Mouse (Mus musculus): ENCODE data around the gene Pou4f1.

Gene Pou4f1

GRCm38 (mm10) chr14:104467966-104468622, at the start of gene Pou4f1:
Gene Pou4f1, minus strand, starts transcription at chr14:104467999.
- in situ Hi-C loops (cut with MboI; ENCODE audit: unreplicated experiment in 2 of 2), result loop anchor here in 1 of 2 experiments (25.0 kb wide), 1 partner anchor 1406 kb away; the partner anchor contains the start of gene Cln5

DNA sequence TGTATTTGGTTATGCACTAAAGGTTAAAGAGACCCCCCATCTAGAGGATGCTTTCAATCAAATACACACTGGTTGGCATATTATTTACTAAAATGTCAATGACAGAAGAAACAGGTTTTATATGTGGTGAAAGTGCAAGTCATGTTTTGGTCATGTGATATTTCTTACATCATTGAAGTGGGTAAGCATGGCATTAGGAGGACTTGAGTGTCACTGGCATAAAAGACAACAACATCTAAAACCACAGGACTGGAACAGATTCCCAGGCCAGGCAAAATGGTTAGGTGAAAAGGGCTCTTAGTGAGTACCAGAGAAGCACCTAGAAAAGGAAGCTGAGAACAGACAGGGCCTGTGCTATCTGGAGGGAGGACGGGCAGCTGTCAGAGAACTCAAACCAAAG, 43.9 kb upstream of the Pou4f1 start:
- in situ Hi-C loops (cut with MboI; ENCODE audit: unreplicated experiment in 2 of 2), result loop anchor here (5.0 to 25.0 kb wide), 6 partner anchors 34 to 1474 kb away; partner anchors contain the start of genes Ndfip2 (in 2 of the 2), Acod1 (in 1 of the 2) and Spry2 (in 1 of the 2)

DNA sequence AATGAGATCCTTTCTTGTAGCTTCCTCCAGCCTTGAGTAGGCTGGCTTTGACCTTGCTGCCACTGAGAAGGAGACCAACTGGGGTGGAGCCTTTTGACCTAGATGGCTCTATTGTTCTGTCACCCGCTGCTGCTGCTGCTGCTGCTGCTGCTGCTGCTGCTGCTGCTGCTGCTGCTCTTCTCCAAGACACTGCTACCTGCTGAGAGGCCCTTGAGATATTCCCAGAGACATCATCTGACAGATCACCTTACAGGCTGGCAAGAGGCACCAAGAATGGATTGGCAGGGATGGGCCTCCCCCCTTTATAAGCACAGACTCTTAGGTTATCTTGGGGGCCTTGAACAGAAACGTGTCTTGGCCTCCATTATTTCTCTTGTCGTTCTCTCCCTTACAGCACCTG, 35.0 kb upstream of the Pou4f1 start:
- in situ Hi-C loops (cut with MboI; ENCODE audit: unreplicated experiment in 2 of 2), result loop anchor here (25.0 kb wide), 5 partner anchors 660 to 1465 kb away; partner anchors contain the start of genes Ndfip2 (in 2 of the 2), Acod1 (in 1 of the 2) and Spry2 (in 1 of the 2)

- in situ Hi-C loops (cut with MboI; ENCODE audit: unreplicated experiment in 2 of 2), result loop anchor here in 1 of 2 experiments (5.0 to 10.0 kb wide), 2 partner anchors 33 to 695 kb away; partner anchors contain the start of gene Rbm26
Observed at GRCm38 (mm10) chr14:104479751-104480150, 12.0 kb upstream of the Pou4f1 start.

DNA sequence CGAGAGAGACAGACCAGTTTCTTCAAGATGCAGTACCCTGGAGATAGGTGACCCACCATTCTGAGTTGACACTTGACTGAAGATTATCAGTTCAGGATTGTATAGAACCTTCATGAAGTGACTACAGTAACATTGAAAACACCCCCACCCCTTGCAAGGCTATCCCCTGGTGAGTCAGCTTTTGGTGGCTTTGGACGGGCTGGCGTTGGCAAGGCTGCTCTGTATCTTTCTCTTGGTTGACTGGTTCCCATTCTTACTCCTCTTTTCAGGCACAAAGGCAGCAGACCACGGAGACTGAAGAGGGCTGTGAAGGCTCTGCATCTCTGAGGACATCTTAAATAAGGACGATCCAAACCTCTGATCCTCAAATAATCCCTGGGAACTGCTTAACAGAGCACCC, 10.8 kb upstream of the Pou4f1 start:
- in situ Hi-C loops (cut with MboI; ENCODE audit: unreplicated experiment in 2 of 2), result loop anchor here in 1 of 2 experiments (5.0 to 10.0 kb wide), 2 partner anchors 34 to 696 kb away; partner anchors contain the start of gene Rbm26

GRCm38 (mm10) chr14:104477616-104478015, 9.8 kb upstream of the Pou4f1 start:
- in situ Hi-C loops (cut with MboI; ENCODE audit: unreplicated experiment in 2 of 2), result loop anchor here in 1 of 2 experiments (5.0 to 10.0 kb wide), 2 partner anchors 35 to 697 kb away; partner anchors contain the start of gene Rbm26

DNA sequence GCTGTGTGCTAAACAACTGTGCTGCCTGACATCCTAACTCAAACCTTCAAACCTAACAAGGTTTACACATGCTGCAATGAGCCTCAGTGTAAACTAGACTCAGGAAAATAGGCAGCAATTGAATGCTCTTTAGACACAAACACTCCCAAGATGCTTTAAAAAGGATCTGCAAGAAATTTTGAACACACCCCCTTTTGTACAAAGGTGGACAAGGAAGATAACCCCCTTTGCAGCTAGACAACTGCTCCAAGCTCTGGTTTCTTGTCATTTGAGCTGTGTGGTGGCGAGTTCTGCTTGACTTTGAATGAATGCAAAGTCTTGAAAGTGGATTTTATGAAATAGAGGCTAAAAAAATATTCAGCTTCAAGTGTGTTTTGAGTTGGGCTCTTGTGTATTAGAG, 7.6 kb upstream of the Pou4f1 start:
- in situ Hi-C loops (cut with MboI; ENCODE audit: unreplicated experiment in 2 of 2), result loop anchor here in 1 of 2 experiments (5.0 to 10.0 kb wide), 2 partner anchors 37 to 699 kb away; partner anchors contain the start of gene Rbm26

- in situ Hi-C loops (cut with MboI; ENCODE audit: unreplicated experiment in 2 of 2), result loop anchor here in 1 of 2 experiments (25.0 kb wide), 1 partner anchor 1406 kb away; the partner anchor contains the start of gene Cln5
Observed at GRCm38 (mm10) chr14:104468623-104468970, 798 bp upstream of the Pou4f1 start.

- in situ Hi-C loops (cut with MboI; ENCODE audit: unreplicated experiment in 2 of 2), result loop anchor here in 1 of 2 experiments (25.0 kb wide), 1 partner anchor 1405 kb away; the partner anchor contains the start of gene Cln5
Observed at GRCm38 (mm10) chr14:104467133-104467965, 450 bp downstream of the Pou4f1 start.

GRCm38 (mm10) chr14:104466557-104466956, 1.2 kb downstream of the Pou4f1 start:
- in situ Hi-C loops (cut with MboI; ENCODE audit: unreplicated experiment in 2 of 2), result loop anchor here in 1 of 2 experiments (25.0 kb wide), 1 partner anchor 1404 kb away; the partner anchor contains the start of gene Cln5

- in situ Hi-C loops (cut with MboI; ENCODE audit: unreplicated experiment in 2 of 2), result loop anchor here in 1 of 2 experiments (25.0 kb wide), 1 partner anchor 1403 kb away; the partner anchor contains the start of gene Cln5
Observed at GRCm38 (mm10) chr14:104465483-104466235, 2.1 kb downstream of the Pou4f1 start.

DNA sequence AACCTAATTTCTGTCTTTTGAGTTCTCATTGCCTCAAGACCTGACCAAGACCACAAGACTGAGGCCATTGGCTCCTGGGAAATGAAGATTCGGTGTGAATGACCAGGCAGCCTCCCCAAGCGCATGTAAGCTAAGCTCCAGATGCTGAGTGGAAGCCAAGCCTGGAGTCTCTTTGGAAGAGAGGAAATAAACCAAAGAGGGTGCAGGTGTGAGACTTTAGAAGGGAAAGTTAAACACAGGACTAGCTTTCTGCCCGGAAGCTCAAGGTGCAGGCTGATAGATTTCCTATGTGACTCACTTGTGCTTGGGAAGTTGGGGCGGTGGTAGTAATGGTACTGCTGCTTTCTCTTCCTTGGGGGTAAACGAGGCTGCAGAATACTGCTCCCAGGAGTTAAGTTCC, 3.0 kb downstream of the Pou4f1 start:
- in situ Hi-C loops (cut with MboI; ENCODE audit: unreplicated experiment in 2 of 2), result loop anchor here in 1 of 2 experiments (25.0 kb wide), 1 partner anchor 1403 kb away; the partner anchor contains the start of gene Cln5

DNA sequence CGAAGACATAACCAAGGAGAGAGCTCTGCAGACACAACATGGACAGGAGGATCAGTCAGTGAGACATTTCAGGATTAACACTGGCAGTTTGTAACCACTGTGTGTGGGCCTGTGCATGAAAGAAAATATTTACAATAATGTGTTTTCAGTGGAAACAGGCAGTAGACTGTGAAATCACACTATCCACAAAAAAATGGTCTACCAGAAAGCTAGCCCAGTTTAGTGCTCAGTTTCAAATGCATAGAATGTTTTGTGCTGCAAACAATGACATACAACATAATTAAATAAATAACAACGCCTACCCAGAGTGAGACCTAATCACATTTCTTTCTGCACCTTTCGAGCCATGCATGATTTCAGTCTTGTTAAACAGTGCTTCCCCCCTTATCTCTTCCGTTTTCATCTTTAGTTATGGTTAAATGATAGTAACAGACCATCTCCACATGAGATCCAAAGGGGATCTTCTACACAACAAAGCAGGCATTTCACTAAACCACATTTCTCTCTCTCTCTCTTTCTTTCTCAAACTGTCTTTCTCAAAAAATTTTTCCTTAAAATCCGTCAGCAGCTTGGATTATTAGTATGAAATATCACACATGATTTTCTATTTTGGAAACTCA, 4.1 kb downstream of the Pou4f1 start:
- in situ Hi-C loops (cut with MboI; ENCODE audit: unreplicated experiment in 2 of 2), result loop anchor here in 1 of 2 experiments (25.0 kb wide), 1 partner anchor 1401 kb away; the partner anchor contains the start of gene Cln5

GRCm38 (mm10) chr14:104461286-104462240, 6.2 kb downstream of the Pou4f1 start:
- in situ Hi-C loops (cut with MboI; ENCODE audit: unreplicated experiment in 2 of 2), result loop anchor here in 1 of 2 experiments (25.0 kb wide), 1 partner anchor 1399 kb away; the partner anchor contains the start of gene Cln5

- in situ Hi-C loops (cut with MboI; ENCODE audit: unreplicated experiment in 2 of 2), result loop anchor here in 1 of 2 experiments (25.0 kb wide), 1 partner anchor 1398 kb away; the partner anchor contains the start of gene Cln5
Observed at GRCm38 (mm10) chr14:104460325-104461285, 7.2 kb downstream of the Pou4f1 start.

GRCm38 (mm10) chr14:104459513-104460111, 8.2 kb downstream of the Pou4f1 start:
- in situ Hi-C loops (cut with MboI; ENCODE audit: unreplicated experiment in 2 of 2), result loop anchor here in 1 of 2 experiments (25.0 kb wide), 1 partner anchor 1397 kb away; the partner anchor contains the start of gene Cln5

Data from v-Abl transformed pro-B cells (cell line).